Comparison of ENCODE assay signal across 8 mouse cellular contexts in genomic region chr11:75966401-75967372, GRCm38 (mm10). TPM values are rescaled to one million over a fixed set of nuclear protein-coding genes. Genes with fewer than 3 reads are reported as not detected.
DNase-seq lines count a peak whose midpoint lies in the region; ATAC-seq and TF ChIP-seq lines count a peak whose summit lies in the region.

No protein-coding gene starts in this region.

- H3K9me3 ChIP-seq in E14TG2a.4 (ENCODE audit: low read length) = no peaks in the 10 kb centered on the region
- no peaks in the 10 kb centered on the region for H3K9me3 ChIP-seq in forebrain, embryonic 12.5 days
- H3K9me3 ChIP-seq in heart, embryonic 16.5 days (replicated peaks; ENCODE audit: control insufficient read depth, low read length) = no peaks in the 10 kb centered on the region
- no peaks in the 10 kb centered on the region for H3K9me3 ChIP-seq in neural tube, embryonic 15.5 days (replicated peaks)

- ATAC-seq in forebrain, embryonic 12.5 days (ENCODE audit: low FRiP score) = peak; percentile 64
- ATAC-seq in heart, embryonic 16.5 days (replicated peaks; ENCODE audit: extremely low read depth, insufficient read depth, low FRiP score) = peak; percentile 84
- peak; percentile 57 for ATAC-seq in neural tube, embryonic 15.5 days (ENCODE audit: low FRiP score)

- H3K4me2 ChIP-seq in forebrain, embryonic 12.5 days = peak overlapping the region; percentile 96
- H3K4me2 ChIP-seq in heart, embryonic 16.5 days (ENCODE audit: low read depth, low read length) = peak overlapping the region; percentile 98
- H3K4me2 ChIP-seq in neural tube, embryonic 15.5 days = peak overlapping the region; percentile 100

- peak; percentile 24 for DNase-seq in c-Kit-positive CD71-positive TER-119-positive erythroid progenitor cells, embryonic 14.5 days (ENCODE audit: low spot score)
- peak; percentile 86 to 93 for DNase-seq in kidney, postnatal 25 days
- peak; percentile 88 for DNase-seq in lung, adult 2 months
- DNase-seq in testis, postnatal 14 days (ENCODE audit: low spot score) = peak; percentile 67

- H3K4me1 ChIP-seq in E14TG2a.4 (replicated peaks; ENCODE audit: low read depth, low read length) = peaks cover 21% of the 10 kb centered on the region
- H3K4me1 ChIP-seq in forebrain, embryonic 12.5 days = peaks cover 49% of the 10 kb centered on the region
- H3K4me1 ChIP-seq in heart, embryonic 16.5 days (ENCODE audit: control insufficient read depth, insufficient read depth, low read length) = peaks cover 8% of the 10 kb centered on the region
- peaks cover 6% of the 10 kb centered on the region for H3K4me1 ChIP-seq in lung, adult 2 months (ENCODE audit: control insufficient read depth, insufficient read depth, low read length)
- H3K4me1 ChIP-seq in neural tube, embryonic 15.5 days = peaks cover 39% of the 10 kb centered on the region

- no peak overlapping the region for H3K27ac ChIP-seq in forebrain, embryonic 12.5 days
- peak overlapping the region; percentile 55 for H3K27ac ChIP-seq in heart, embryonic 16.5 days (ENCODE audit: low read length)
- H3K27ac ChIP-seq in neural tube, embryonic 15.5 days (replicated peaks) = no peak overlapping the region

- peaks cover 73% of the 10 kb centered on the region for H3K27me3 ChIP-seq in E14TG2a.4 (ENCODE audit: insufficient read depth, low read length)
- peaks cover 49% of the 10 kb centered on the region for H3K27me3 ChIP-seq in forebrain, embryonic 12.5 days
- peaks cover 24% of the 10 kb centered on the region for H3K27me3 ChIP-seq in heart, embryonic 16.5 days (ENCODE audit: control insufficient read depth, insufficient read depth, low read length)
- H3K27me3 ChIP-seq in neural tube, embryonic 15.5 days (replicated peaks) = peaks cover 13% of the 10 kb centered on the region

- peak; percentile 4 for TF ChIP-seq CTCF in E14TG2a.4 (conservative IDR thresholded peaks at IDR 0.05; ENCODE audit: low read length)
- peak; percentile 36; the same call in 1 of the 2 replicates for TF ChIP-seq CTCF in lung, adult 2 months (IDR thresholded peaks at IDR 0.05; ENCODE audit: insufficient read depth, low read length)

- no peaks in the 10 kb centered on the region for H3K36me3 ChIP-seq in E14TG2a.4 (ENCODE audit: insufficient read depth, low read length)
- no peaks in the 10 kb centered on the region for H3K36me3 ChIP-seq in forebrain, embryonic 12.5 days (replicated peaks)
- no peaks in the 10 kb centered on the region for H3K36me3 ChIP-seq in heart, embryonic 16.5 days (ENCODE audit: control insufficient read depth, insufficient read depth)
- H3K36me3 ChIP-seq in neural tube, embryonic 15.5 days = no peaks in the 10 kb centered on the region

- WGBS in forebrain, embryonic 12.5 days = under 1% methylated on average over 89 of the region's 90 CpGs
- WGBS in heart, embryonic 16.5 days = under 1% methylated on average over 87 of the region's 90 CpGs
- WGBS in lung, adult 2 months = under 1% methylated on average over 89 of the region's 90 CpGs
- under 1% methylated on average over 63 of the region's 90 CpGs for WGBS in neural tube, embryonic 15.5 days

- H3K9ac ChIP-seq in forebrain, embryonic 12.5 days = peak overlapping the region; percentile 68
- peak overlapping the region; percentile 86 for H3K9ac ChIP-seq in heart, embryonic 16.5 days (ENCODE audit: low read length)
- H3K9ac ChIP-seq in neural tube, embryonic 15.5 days (replicated peaks) = peak overlapping the region; percentile 51

- peak; percentile 57; the same call in 1 of the 2 replicates for TF ChIP-seq POLR2A in lung, adult 2 months (IDR thresholded peaks at IDR 0.05; ENCODE audit: borderline replicate concordance, extremely low read depth, low read depth, low read length)

- peak overlapping the region; percentile 87 for H3K4me3 ChIP-seq in E14TG2a.4 (replicated peaks; ENCODE audit: low read length)
- H3K4me3 ChIP-seq in forebrain, embryonic 12.5 days (replicated peaks) = peak overlapping the region; percentile 65
- peak overlapping the region; percentile 82 for H3K4me3 ChIP-seq in heart, embryonic 16.5 days (ENCODE audit: low read length)
- H3K4me3 ChIP-seq in lung, adult 2 months (replicated peaks; ENCODE audit: extremely low read depth, low read depth, low read length) = peak overlapping the region; percentile 97
- H3K4me3 ChIP-seq in neural tube, embryonic 15.5 days (replicated peaks) = peak overlapping the region; percentile 60

RNA-seq across cellular contexts. Expression of gene Rph3al, which starts 28.5 kb away (rescaled TPM):
- polyA plus RNA-seq in forebrain, embryonic 12.5 days (2016; fragmentation: Nextera tagmentation; extraction: Ambion mirVana) = 1.1 and 1.7 TPM in 2 replicates
- 6.6 TPM in 2 replicates for polyA plus RNA-seq in heart, embryonic 16.5 days (2015; fragmentation: Nextera tagmentation; extraction: Ambion mirVana)
- polyA plus RNA-seq in lung, adult 2 months (2012; rRNA removed) = 15.5 and 17.7 TPM in 2 replicates
- polyA plus RNA-seq in neural tube, embryonic 15.5 days (2015; fragmentation: Nextera tagmentation; extraction: Ambion mirVana) = 2.3 and 3.1 TPM in 2 replicates

RNA-seq across cellular contexts. Expression of gene 1700016K19Rik, which starts 33.0 kb away (rescaled TPM):
- 0.59 and 1.4 TPM in 2 replicates for polyA plus RNA-seq in forebrain, embryonic 12.5 days (2016; fragmentation: Nextera tagmentation; extraction: Ambion mirVana)
- 0.93 and 1.7 TPM in 2 replicates for polyA plus RNA-seq in heart, embryonic 16.5 days (2015; fragmentation: Nextera tagmentation; extraction: Ambion mirVana)
- polyA plus RNA-seq in lung, adult 2 months (2012; rRNA removed) = 13.6 and 14.8 TPM in 2 replicates
- polyA plus RNA-seq in neural tube, embryonic 15.5 days (2015; fragmentation: Nextera tagmentation; extraction: Ambion mirVana) = 2.9 and 3.3 TPM in 2 replicates

Comparison
In these comparisons a context has a peak if more than half of its experiments do, and no peak if none do; other contexts are left out.
1. DNase-seq: peak in every context shown above with its lines; median percentile 90 in kidney, postnatal 25 days; 88 in lung, adult 2 months; 67 in testis, postnatal 14 days; 24 in c-Kit-positive CD71-positive TER-119-positive erythroid progenitor cells, embryonic 14.5 days.